Mouse (Mus musculus) neural tube, embryonic 11.5 days (tissue): ENCODE data around the gene Psmd1. TPM values are rescaled to one million over a fixed set of nuclear protein-coding genes. Genes with fewer than 3 reads are reported as not detected.

ENCODE experiments used
- ATAC-seq: fragments of 200-750 bp; cut with Nextera tagmentation; 2 replicates; pipeline ENCODE4 v1.8.0; 2017; ENCODE audit warnings: moderate number of reproducible peaks, mild to moderate bottlenecking, moderate TSS enrichment, moderate library complexity; ENCODE audit not compliant: insufficient read depth, low FRiP score, low TSS enrichment
- DNase-seq: peaks from one replicate; pipeline ENCODE4 v3.0.0-alpha.2; 2015; ENCODE audit warnings: low spot score
- H3K27ac ChIP-seq: fragments of 300-500 bp; sonication (generic); 2 replicates; pipeline ENCODE4 v1.5.1; 2014; ENCODE audit warnings: low read depth, mild to moderate bottlenecking, low read length
- H3K27me3 ChIP-seq: fragments of 300-500 bp; sonication (generic); 2 replicates; pipeline ENCODE4 v1.6.1; 2014; ENCODE audit warnings: mild to moderate bottlenecking, low read length, mixed read lengths; ENCODE audit not compliant: control insufficient read depth, insufficient read depth
- H3K36me3 ChIP-seq: fragments of 300-500 bp; sonication (generic); 2 replicates; pipeline ENCODE4 v1.6.1; 2014; ENCODE audit warnings: mild to moderate bottlenecking, low read length, moderate library complexity, mixed read lengths; ENCODE audit not compliant: control insufficient read depth, insufficient read depth
- H3K4me1 ChIP-seq: fragments of 300-500 bp; sonication (generic); 2 replicates; pipeline ENCODE4 v1.6.1; 2014; ENCODE audit warnings: low read length, mixed read lengths; ENCODE audit not compliant: control insufficient read depth, insufficient read depth
- H3K4me2 ChIP-seq: fragments of 300-500 bp; sonication (generic); 2 replicates; pipeline ENCODE4 v1.6.1; 2014; ENCODE audit warnings: low read depth, mild to moderate bottlenecking, moderate library complexity
- H3K4me3 ChIP-seq: fragments of 300-500 bp; sonication (generic); 2 replicates; pipeline ENCODE4 v1.5.1; 2014; ENCODE audit warnings: low read depth, low read length
- H3K9ac ChIP-seq: fragments of 300-500 bp; sonication (generic); 2 replicates; pipeline ENCODE4 v1.6.1; 2014; ENCODE audit warnings: mild to moderate bottlenecking, low read length
- H3K9me3 ChIP-seq: fragments of 300-500 bp; sonication (generic); 2 replicates; pipeline ENCODE4 v1.6.1; 2016; ENCODE audit warnings: low read length; ENCODE audit not compliant: control insufficient read depth
- WGBS: fragments of 180-500 bp; shearing (Covaris S2); extraction: QIAGEN DNeasy Blood & Tissue Kit; methylation state at CpG from one replicate; pipeline ENCODE4 v1.1.7; 2014; 5-methylcytosine and 5-hydroxymethylcytosine counted together
- polyA plus RNA-seq: library from polyadenylated mRNA; unstranded; fragments of >200 nt; fragmentation: Nextera tagmentation; extraction: Ambion mirVana; gene quantifications from 2 replicates; pipeline ENCODE4 v1.2.1, GENCODE M21; 2014

Gene Psmd1
- polyA plus RNA-seq, 1 experiment from 2014 or later: 249 TPM

GRCm38 (mm10) chr1:86054943-86055342 is 9.2 kb upstream of the Psmd1 start:
- Histone ChIP-seq H3K27me3 (no peaks in the 10 kb centered on the region), H3K4me2 (no peak overlapping the region), H3K9ac (no peak overlapping the region), H3K27ac (no peak overlapping the region), H3K4me3 (no peak overlapping the region), H3K9me3 (no peaks in the 10 kb centered on the region), H3K4me1 (no peaks in the 10 kb centered on the region), H3K36me3 (no peaks in the 10 kb centered on the region)
- ATAC-seq (no peak), DNase-seq (no peak)
- WGBS: 38% methylated on average over 3 of the region's 3 CpGs

- Histone ChIP-seq H3K4me1 (no peaks in the 10 kb centered on the region), H3K27ac (no peak overlapping the region), H3K4me2 (no peak overlapping the region), H3K36me3 (no peaks in the 10 kb centered on the region), H3K4me3 (no peak overlapping the region), H3K27me3 (no peaks in the 10 kb centered on the region), H3K9me3 (no peaks in the 10 kb centered on the region), H3K9ac (no peak overlapping the region)
- WGBS: 93% methylated on average over 4 of the region's 4 CpGs
- no peak for DNase-seq
- ATAC-seq: no peak
These were observed 7.9 kb upstream of the Psmd1 start for GRCm38 (mm10) chr1:86056284-86056683.

- ATAC-seq (peak; percentile 82), DNase-seq (peak; percentile 93)
- WGBS: 14% methylated on average over 21 of the region's 21 CpGs
- no peaks in the 10 kb centered on the region for H3K36me3 ChIP-seq
- no peaks in the 10 kb centered on the region for H3K27me3 ChIP-seq
- H3K9me3 ChIP-seq: no peaks in the 10 kb centered on the region
- H3K4me1 ChIP-seq: no peaks in the 10 kb centered on the region
- 0 out of 2 replicates have a peak overlapping the region, but pooled peaks have one; percentile 23 for H3K4me3 ChIP-seq
- no peak overlapping the region for H3K27ac ChIP-seq
- H3K9ac ChIP-seq: peak overlapping the region; percentile 52
- H3K4me2 ChIP-seq: peak overlapping the region; percentile 44
These were observed 5.1 kb upstream of the Psmd1 start for GRCm38 (mm10) chr1:86058856-86059769.

GRCm38 (mm10) chr1:86062523-86062922 is 1.7 kb upstream of the Psmd1 start:
- ATAC-seq: no peak
- 89% methylated on average over 6 of the region's 6 CpGs for WGBS
- H3K4me2 ChIP-seq: no peak overlapping the region
- no peaks in the 10 kb centered on the region for H3K36me3 ChIP-seq
- H3K27me3 ChIP-seq: no peaks in the 10 kb centered on the region
- no peak overlapping the region for H3K27ac ChIP-seq
- no peak overlapping the region for H3K4me3 ChIP-seq
- H3K9ac ChIP-seq: no peak overlapping the region
- no peak for DNase-seq
- no peaks in the 10 kb centered on the region for H3K9me3 ChIP-seq
- peaks cover 5% of the 10 kb centered on the region; the same call in 1 of the 2 replicates for H3K4me1 ChIP-seq

- 98% methylated on average over 2 of the region's 2 CpGs for WGBS
- peaks cover 6% of the 10 kb centered on the region; the same call in 1 of the 2 replicates for H3K36me3 ChIP-seq
- H3K27me3 ChIP-seq: no peaks in the 10 kb centered on the region
These were observed 12.4 kb downstream of the Psmd1 start for GRCm38 (mm10) chr1:86076565-86076964.

GRCm38 (mm10) chr1:86094413-86094812 is 30.2 kb downstream of the Psmd1 start:
- H3K36me3 ChIP-seq: peaks cover 12% of the 10 kb centered on the region; the same call in 1 of the 2 replicates
- ATAC-seq (no peak), DNase-seq (no peak)
- no peaks in the 10 kb centered on the region for H3K4me1 ChIP-seq
- H3K9ac ChIP-seq: no peak overlapping the region
- no peak overlapping the region for H3K4me2 ChIP-seq
- no peak overlapping the region for H3K27ac ChIP-seq
- H3K4me3 ChIP-seq: no peak overlapping the region
- no peaks in the 10 kb centered on the region for H3K27me3 ChIP-seq
- 89% methylated on average over 7 of the region's 7 CpGs for WGBS
- H3K9me3 ChIP-seq: no peaks in the 10 kb centered on the region

More at GRCm38 (mm10) chr1:86076565-86076964, 12.4 kb downstream of the Psmd1 start:
- H3K9me3 ChIP-seq: no peaks in the 10 kb centered on the region
- no peak overlapping the region for H3K27ac ChIP-seq
- H3K9ac ChIP-seq: no peak overlapping the region
- DNase-seq (no peak), ATAC-seq (no peak)
- H3K4me2 ChIP-seq: no peak overlapping the region
- no peak overlapping the region for H3K4me3 ChIP-seq
- H3K4me1 ChIP-seq: no peaks in the 10 kb centered on the region

- Histone ChIP-seq H3K27me3 (no peaks in the 10 kb centered on the region), H3K36me3 (no peaks in the 10 kb centered on the region), H3K27ac (no peak overlapping the region), H3K9ac (no peak overlapping the region), H3K4me1 (no peaks in the 10 kb centered on the region), H3K4me2 (no peak overlapping the region), H3K9me3 (no peaks in the 10 kb centered on the region), H3K4me3 (no peak overlapping the region)
- DNase-seq (no peak), ATAC-seq (no peak)
- WGBS: 100% methylated on average over 1 of the region's 1 CpGs
These were observed 40.9 kb downstream of the Psmd1 start for GRCm38 (mm10) chr1:86105054-86105453.

- no peak within 1 kb of the TSS for H3K4me2 ChIP-seq
- no peaks in the 10 kb centered on the region for H3K27me3 ChIP-seq
- H3K36me3 ChIP-seq: no peaks in the 10 kb centered on the region
- no peak within 1 kb of the TSS for H3K27ac ChIP-seq
- H3K4me3 ChIP-seq: no peak within 1 kb of the TSS
- H3K9me3 ChIP-seq: no peaks in the 10 kb centered on the region
- ATAC-seq (no peak), DNase-seq (no peak)
- WGBS: 70% methylated on average over 6 of the region's 6 CpGs
- H3K9ac ChIP-seq: no peak within 1 kb of the TSS
- no peaks in the 10 kb centered on the region for H3K4me1 ChIP-seq
These were observed 47.6 kb downstream of the Psmd1 start, which contains the start of gene Htr2b for GRCm38 (mm10) chr1:86111779-86112178. Htr2b (minus strand) TSS chr1:86111970.

- Histone ChIP-seq H3K9me3 (no peaks in the 10 kb centered on the region), H3K4me1 (no peaks in the 10 kb centered on the region), H3K4me3 (no peak overlapping the region), H3K27me3 (no peaks in the 10 kb centered on the region), H3K36me3 (no peaks in the 10 kb centered on the region), H3K27ac (no peak overlapping the region), H3K4me2 (no peak overlapping the region), H3K9ac (no peak overlapping the region)
- ATAC-seq (no peak), DNase-seq (no peak)
- WGBS: 92% methylated on average over 3 of the region's 3 CpGs
These were observed 50.0 kb downstream of the Psmd1 start for GRCm38 (mm10) chr1:86114141-86114540.
